Mouse (Mus musculus) neural tube, embryonic 13.5 days (tissue): ENCODE data around the gene Rhoj. TPM values are rescaled to one million over a fixed set of nuclear protein-coding genes. Genes with fewer than 3 reads are reported as not detected.
"Not testable (repeated sequence)": the region's sequence is repeated elsewhere in the genome, so short reads cannot be mapped to it uniquely, and the experiment has no call there.

Source experiments
- ATAC-seq: fragments of 200-750 bp; cut with Nextera tagmentation; 2 replicates; pipeline ENCODE4 v1.8.0; 2017; ENCODE audit warnings: low read depth, mild to moderate bottlenecking, moderate TSS enrichment, moderate library complexity
- H3K27ac ChIP-seq: fragments of 300-500 bp; sonication (generic); replicated peaks from 2 replicates; pipeline ENCODE4 v1.5.1; 2015; ENCODE audit warnings: moderate library complexity, mild to moderate bottlenecking, inconsistent platforms
- H3K27me3 ChIP-seq: fragments of 300-500 bp; sonication (generic); 2 replicates; pipeline ENCODE4 v1.6.1; 2015; ENCODE audit warnings: mild to moderate bottlenecking, inconsistent platforms
- H3K36me3 ChIP-seq: fragments of 300-500 bp; sonication (generic); 2 replicates; pipeline ENCODE4 v1.6.1; 2015; ENCODE audit warnings: mild to moderate bottlenecking, inconsistent platforms
- H3K4me1 ChIP-seq: fragments of 300-500 bp; sonication (generic); replicated peaks from 2 replicates; pipeline ENCODE4 v1.6.1; 2015; ENCODE audit warnings: inconsistent platforms
- H3K4me2 ChIP-seq: fragments of 300-500 bp; sonication (generic); 2 replicates; pipeline ENCODE4 v1.6.1; 2015; ENCODE audit warnings: inconsistent platforms, mild to moderate bottlenecking, moderate library complexity
- H3K4me3 ChIP-seq: fragments of 300-500 bp; sonication (generic); 2 replicates; pipeline ENCODE4 v1.5.1; 2015; ENCODE audit warnings: mild to moderate bottlenecking, inconsistent platforms
- H3K9ac ChIP-seq: fragments of 300-500 bp; sonication (generic); 2 replicates; pipeline ENCODE4 v1.6.1; 2015; ENCODE audit warnings: moderate library complexity, mild to moderate bottlenecking, inconsistent platforms
- H3K9me3 ChIP-seq: fragments of 300-500 bp; sonication (generic); 2 replicates; pipeline ENCODE4 v1.6.1; 2016; ENCODE audit warnings: inconsistent platforms
- WGBS: fragments of 180-500 bp; shearing (Covaris S2); methylation state at CpG from one replicate; pipeline ENCODE4 v1.1.7; 2015; 5-methylcytosine and 5-hydroxymethylcytosine counted together
- polyA plus RNA-seq: library from polyadenylated mRNA; unstranded; fragments of >200 nt; fragmentation: Nextera tagmentation; extraction: Ambion mirVana; gene quantifications from 2 replicates; pipeline ENCODE4 v1.2.1, GENCODE M21; 2015

The Rhoj gene
- polyA plus RNA-seq, 1 experiment from 2014 or later = 35.7 TPM

- Histone ChIP-seq H3K27me3 (no peaks in the 10 kb centered on the region; the same call in 1 of the 2 replicates), H3K9me3 (no peaks in the 10 kb centered on the region), H3K9ac (no peak overlapping the region), H3K27ac (peak overlapping the region; percentile 10; the same call in 1 of the 2 replicates), H3K4me1 (peaks cover 17% of the 10 kb centered on the region), H3K4me3 (peak overlapping the region; percentile 50), H3K36me3 (no peaks in the 10 kb centered on the region), H3K4me2 (peak overlapping the region; percentile 90)
- no peak for ATAC-seq
- 50% methylated on average over 6 of the region's 6 CpGs for WGBS
These were observed 1.6 kb downstream of the Rhoj start for GRCm38 (mm10) chr12:75309756-75310155.

GRCm38 (mm10) chr12:75310766-75311165, 2.6 kb downstream of the Rhoj start:
- Histone ChIP-seq H3K9me3 (no peaks in the 10 kb centered on the region), H3K4me3 (0 out of 2 replicates have a peak overlapping the region, but pooled peaks have one; percentile 50), H3K9ac (no peak overlapping the region), H3K27ac (no peak overlapping the region), H3K4me2 (peak overlapping the region; percentile 90), H3K27me3 (no peaks in the 10 kb centered on the region; the same call in 1 of the 2 replicates), H3K36me3 (no peaks in the 10 kb centered on the region), H3K4me1 (peaks cover 17% of the 10 kb centered on the region)
- ATAC-seq = no peak
- 83% methylated on average over 12 of the region's 12 CpGs for WGBS

- no peak overlapping the region for H3K4me2 ChIP-seq
- no peak overlapping the region for H3K4me3 ChIP-seq
- H3K27me3 ChIP-seq = no peaks in the 10 kb centered on the region; the same call in 1 of the 2 replicates
- no peak overlapping the region for H3K27ac ChIP-seq
- peaks cover 17% of the 10 kb centered on the region for H3K4me1 ChIP-seq
- H3K9ac ChIP-seq = no peak overlapping the region
- WGBS = 85% methylated on average over 8 of the region's 8 CpGs
- H3K36me3 ChIP-seq = no peaks in the 10 kb centered on the region
- ATAC-seq = no peak
- H3K9me3 ChIP-seq = no peaks in the 10 kb centered on the region
These were observed 3.8 kb downstream of the Rhoj start for GRCm38 (mm10) chr12:75311879-75312278.

- H3K4me3 ChIP-seq = no peak overlapping the region
- no peaks in the 10 kb centered on the region for H3K36me3 ChIP-seq
- H3K9ac ChIP-seq = no peak overlapping the region
- ATAC-seq = no peak
- WGBS = 84% methylated on average over 3 of the region's 3 CpGs
- no peak overlapping the region for H3K27ac ChIP-seq
- no peaks in the 10 kb centered on the region for H3K9me3 ChIP-seq
- H3K27me3 ChIP-seq = no peaks in the 10 kb centered on the region
- no peak overlapping the region for H3K4me2 ChIP-seq
- H3K4me1 ChIP-seq = 0 out of 2 replicates have a peak, but pooled peaks cover under 1% of the 10 kb centered on the region
These were observed 5.9 kb downstream of the Rhoj start for GRCm38 (mm10) chr12:75313992-75314391.

GRCm38 (mm10) chr12:75315851-75316250, 7.7 kb downstream of the Rhoj start:
- ATAC-seq = no peak
- Histone ChIP-seq H3K27me3 (no peaks in the 10 kb centered on the region), H3K4me3 (no peak overlapping the region), H3K9ac (no peak overlapping the region), H3K27ac (no peak overlapping the region), H3K36me3 (no peaks in the 10 kb centered on the region), H3K9me3 (no peaks in the 10 kb centered on the region), H3K4me1 (no peaks in the 10 kb centered on the region), H3K4me2 (no peak overlapping the region)
- 93% methylated on average over 3 of the region's 3 CpGs for WGBS

GRCm38 (mm10) chr12:75320441-75320925, 12.4 kb downstream of the Rhoj start:
- no peaks in the 10 kb centered on the region for H3K27me3 ChIP-seq
- no peak overlapping the region for H3K27ac ChIP-seq
- no peaks in the 10 kb centered on the region for H3K9me3 ChIP-seq
- ATAC-seq = no peak
- H3K4me3 ChIP-seq = no peak overlapping the region
- WGBS = 75% methylated on average over 12 of the region's 12 CpGs
- no peak overlapping the region for H3K9ac ChIP-seq
- no peaks in the 10 kb centered on the region for H3K4me1 ChIP-seq
- H3K36me3 ChIP-seq = 0 out of 2 replicates have a peak, but pooled peaks cover 4% of the 10 kb centered on the region
- H3K4me2 ChIP-seq = no peak overlapping the region

- no peaks in the 10 kb centered on the region for H3K4me1 ChIP-seq
- no peaks in the 10 kb centered on the region for H3K9me3 ChIP-seq
- no peak overlapping the region for H3K9ac ChIP-seq
- no peak overlapping the region for H3K4me3 ChIP-seq
- H3K4me2 ChIP-seq = no peak overlapping the region
- no peak overlapping the region for H3K27ac ChIP-seq
- no peak for ATAC-seq
- no peaks in the 10 kb centered on the region for H3K27me3 ChIP-seq
- H3K36me3 ChIP-seq = 0 out of 2 replicates have a peak, but pooled peaks cover 4% of the 10 kb centered on the region
- 78% methylated on average over 4 of the region's 4 CpGs for WGBS
These were observed 13.1 kb downstream of the Rhoj start for GRCm38 (mm10) chr12:75321189-75321588.

GRCm38 (mm10) chr12:75329188-75329587, 21.1 kb downstream of the Rhoj start:
- Histone ChIP-seq H3K4me2 (no peak overlapping the region), H3K27ac (no peak overlapping the region), H3K9ac (no peak overlapping the region), H3K4me3 (no peak overlapping the region), H3K27me3 (no peaks in the 10 kb centered on the region), H3K36me3 (no peaks in the 10 kb centered on the region), H3K9me3 (no peaks in the 10 kb centered on the region), H3K4me1 (no peaks in the 10 kb centered on the region)
- ATAC-seq = no peak
- 96% methylated on average over 2 of the region's 2 CpGs for WGBS

GRCm38 (mm10) chr12:75339894-75340293, 31.8 kb downstream of the Rhoj start:
- Histone ChIP-seq H3K4me1 (no peaks in the 10 kb centered on the region), H3K27ac (no peak overlapping the region), H3K9me3 (no peaks in the 10 kb centered on the region), H3K27me3 (no peaks in the 10 kb centered on the region), H3K9ac (no peak overlapping the region), H3K4me2 (no peak overlapping the region), H3K4me3 (no peak overlapping the region), H3K36me3 (no peaks in the 10 kb centered on the region)
- no peak for ATAC-seq
- 93% methylated on average over 3 of the region's 3 CpGs for WGBS

- no peak overlapping the region for H3K9ac ChIP-seq
- no peak overlapping the region for H3K4me2 ChIP-seq
- no peak overlapping the region for H3K27ac ChIP-seq
- H3K27me3 ChIP-seq = no peaks in the 10 kb centered on the region
- no peaks in the 10 kb centered on the region for H3K9me3 ChIP-seq
- no peak for ATAC-seq
- no peak overlapping the region for H3K4me3 ChIP-seq
- H3K36me3 ChIP-seq = no peaks in the 10 kb centered on the region
- 94% methylated on average over 7 of the region's 7 CpGs for WGBS
- no peaks in the 10 kb centered on the region for H3K4me1 ChIP-seq
These were observed 32.2 kb downstream of the Rhoj start for GRCm38 (mm10) chr12:75340331-75340730.

- H3K4me1 ChIP-seq = 0 out of 2 replicates have a peak, but pooled peaks cover 3% of the 10 kb centered on the region
- H3K27ac ChIP-seq = no peak overlapping the region
- ATAC-seq = no peak
- H3K9me3 ChIP-seq = no peaks in the 10 kb centered on the region
- no peak overlapping the region for H3K4me3 ChIP-seq
- H3K36me3 ChIP-seq = no peaks in the 10 kb centered on the region
- H3K27me3 ChIP-seq = no peaks in the 10 kb centered on the region
- no peak overlapping the region for H3K4me2 ChIP-seq
- WGBS = 82% methylated on average over 7 of the region's 7 CpGs
- H3K9ac ChIP-seq = no peak overlapping the region
These were observed 40.4 kb downstream of the Rhoj start for GRCm38 (mm10) chr12:75348551-75348950.

- H3K4me1 ChIP-seq, H3K27me3 ChIP-seq, H3K9ac ChIP-seq, H3K36me3 ChIP-seq, H3K4me2 ChIP-seq, H3K27ac ChIP-seq, ATAC-seq, H3K9me3 ChIP-seq, H3K4me3 ChIP-seq: not testable (repeated sequence)
- WGBS = 87% methylated on average over 5 of the region's 5 CpGs
These were observed 41.4 kb downstream of the Rhoj start for GRCm38 (mm10) chr12:75349537-75349936.

GRCm38 (mm10) chr12:75350750-75351149, 42.6 kb downstream of the Rhoj start:
- 72% methylated on average over 5 of the region's 5 CpGs for WGBS
- H3K4me2 ChIP-seq = no peak overlapping the region
- no peak overlapping the region for H3K4me3 ChIP-seq
- no peak overlapping the region for H3K27ac ChIP-seq
- no peak overlapping the region for H3K9ac ChIP-seq
- no peaks in the 10 kb centered on the region for H3K27me3 ChIP-seq
- peaks cover 3% of the 10 kb centered on the region; the same call in 1 of the 2 replicates for H3K4me1 ChIP-seq
- no peak for ATAC-seq
- H3K36me3 ChIP-seq = no peaks in the 10 kb centered on the region
- no peaks in the 10 kb centered on the region for H3K9me3 ChIP-seq
